Mouse (Mus musculus) hindbrain, embryonic 14.5 days (tissue): ENCODE measurements around the gene Esyt2. TPM values are rescaled to one million over a fixed set of nuclear protein-coding genes. Genes with fewer than 3 reads are reported as not detected.

ENCODE experiments used
- ATAC-seq: fragments of 200-750 bp; cut with Nextera tagmentation; 2 replicates; pipeline ENCODE4 v1.8.0; 2017; ENCODE audit warnings: moderate number of reproducible peaks, mild to moderate bottlenecking, moderate TSS enrichment, moderate library complexity; ENCODE audit not compliant: low FRiP score
- DNase-seq: peaks from one replicate; pipeline ENCODE4 v3.0.0-alpha.2; 2015; ENCODE audit warnings: low spot score
- H3K27ac ChIP-seq: fragments of 300-500 bp; sonication (generic); 2 replicates; pipeline ENCODE4 v1.5.1; 2014; ENCODE audit warnings: mild to moderate bottlenecking, moderate library complexity
- H3K27me3 ChIP-seq: fragments of 300-500 bp; sonication (generic); 2 replicates; pipeline ENCODE4 v1.6.1; 2014; ENCODE audit warnings: mild to moderate bottlenecking, low read length, mixed read lengths; ENCODE audit not compliant: control insufficient read depth, insufficient read depth
- H3K36me3 ChIP-seq: fragments of 300-500 bp; sonication (generic); replicated peaks from 2 replicates; pipeline ENCODE4 v1.6.1; 2014; ENCODE audit not compliant: control insufficient read depth, insufficient read depth
- H3K4me1 ChIP-seq: fragments of 300-500 bp; sonication (generic); replicated peaks from 2 replicates; pipeline ENCODE4 v1.6.1; 2014; ENCODE audit warnings: antibody characterized with exemption, low read length, mixed read lengths; ENCODE audit not compliant: control insufficient read depth, insufficient read depth
- H3K4me2 ChIP-seq: fragments of 300-500 bp; sonication (generic); replicated peaks from 2 replicates; pipeline ENCODE4 v1.6.1; 2014; ENCODE audit warnings: mild to moderate bottlenecking, moderate library complexity
- H3K4me3 ChIP-seq: fragments of 300-500 bp; sonication (generic); replicated peaks from 2 replicates; pipeline ENCODE4 v1.5.1; 2014; ENCODE audit warnings: mild to moderate bottlenecking, low read length
- H3K9ac ChIP-seq: fragments of 300-500 bp; sonication (generic); 2 replicates; pipeline ENCODE4 v1.6.1; 2014
- H3K9me3 ChIP-seq: fragments of 300-500 bp; sonication (generic); 2 replicates; pipeline ENCODE4 v1.6.1; 2016; ENCODE audit warnings: low read length; ENCODE audit not compliant: control insufficient read depth
- WGBS: fragments of 180-500 bp; shearing (Covaris S2); extraction: QIAGEN DNeasy Blood & Tissue Kit; methylation state at CpG from one replicate; pipeline ENCODE4 v1.1.7; 2014; 5-methylcytosine and 5-hydroxymethylcytosine counted together
- microRNA-seq: library from miRNA; unstranded; fragments of <30 nt; microRNA quantifications from one replicate; pipeline ENCODE4, GENCODE M21; 2016
- polyA plus RNA-seq: library from polyadenylated mRNA; unstranded; fragments of >200 nt; fragmentation: Nextera tagmentation; extraction: Ambion mirVana; gene quantifications from 2 replicates; pipeline ENCODE4 v1.2.1, GENCODE M21; 2014

The Esyt2 gene
- polyA plus RNA-seq, 1 experiment from 2014 or later: 17.2 TPM

- Histone ChIP-seq H3K4me1 (no peaks in the 10 kb centered on the region), H3K9me3 (no peaks in the 10 kb centered on the region), H3K27ac (no peak overlapping the region), H3K4me3 (no peak overlapping the region), H3K36me3 (peaks cover 19% of the 10 kb centered on the region), H3K9ac (no peak overlapping the region), H3K4me2 (no peak overlapping the region), H3K27me3 (no peaks in the 10 kb centered on the region)
- no peak for ATAC-seq
- no peak for DNase-seq
- WGBS: 96% methylated on average over 2 of the region's 2 CpGs
Observed at GRCm38 (mm10) chr12:116435232-116435631, 154.2 kb downstream of the Esyt2 start.

GRCm38 (mm10) chr12:116436125-116436524 is 155.1 kb downstream of the Esyt2 start:
- no peak overlapping the region for H3K4me3 ChIP-seq
- no peaks in the 10 kb centered on the region for H3K4me1 ChIP-seq
- DNase-seq (no peak), ATAC-seq (no peak)
- no peak overlapping the region for H3K9ac ChIP-seq
- H3K36me3 ChIP-seq: peaks cover 18% of the 10 kb centered on the region
- no peaks in the 10 kb centered on the region for H3K27me3 ChIP-seq
- no peaks in the 10 kb centered on the region for H3K9me3 ChIP-seq
- no peak overlapping the region for H3K4me2 ChIP-seq
- no peak overlapping the region for H3K27ac ChIP-seq
- WGBS: 94% methylated on average over 3 of the region's 3 CpGs

- Histone ChIP-seq H3K4me3 (no peak overlapping the region), H3K9ac (no peak overlapping the region), H3K9me3 (no peaks in the 10 kb centered on the region), H3K4me2 (no peak overlapping the region), H3K27me3 (no peaks in the 10 kb centered on the region), H3K4me1 (no peaks in the 10 kb centered on the region), H3K36me3 (peaks cover 18% of the 10 kb centered on the region), H3K27ac (no peak overlapping the region)
- 90% methylated on average over 5 of the region's 5 CpGs for WGBS
- DNase-seq: no peak
- ATAC-seq: no peak
Observed at GRCm38 (mm10) chr12:116438591-116438990, 157.6 kb downstream of the Esyt2 start.

Small RNA genes within 50 kb of the gene (microRNA-seq; reads per million reads assigned to microRNA genes)
- gene Gm23190: not detected

Other genes with a start within 250 kb of the Esyt2 start
- 48.5 and 53.7 TPM in 2 replicates for gene Zfp386, start 233.5 kb upstream of the Esyt2 start, polyA plus RNA-seq
- gene Vipr2, start 203.5 kb upstream of the Esyt2 start, polyA plus RNA-seq: 0.62 and 1.1 TPM in 2 replicates
- gene Wdr60, start 18.2 kb upstream of the Esyt2 start, polyA plus RNA-seq: 17.9 and 18.3 TPM in 2 replicates
- not detected in 2 replicates for gene Gm11027, start 5.8 kb upstream of the Esyt2 start, polyA plus RNA-seq
- gene Ncapg2, start 124.2 kb downstream of the Esyt2 start, polyA plus RNA-seq: 8.1 and 10.5 TPM in 2 replicates
- 15.5 and 17.5 TPM in 2 replicates for gene Ptprn2, start 204.5 kb downstream of the Esyt2 start, polyA plus RNA-seq